Mouse (Mus musculus) brown adipose tissue, adult 24 weeks (tissue): ENCODE results near the gene Pcgf6. TPM values are rescaled to one million over a fixed set of nuclear protein-coding genes. Genes with fewer than 3 reads are reported as not detected.

Experiments
- H3K27ac ChIP-seq: fragments of 200-500 bp; replicated peaks from 2 replicates; pipeline ENCODE4 v1.5.1; 2012; ENCODE audit warnings: low read depth, mild to moderate bottlenecking, low read length
- H3K4me1 ChIP-seq: fragments of 200-500 bp; 2 replicates; pipeline ENCODE4 v1.6.1; 2012; ENCODE audit warnings: low read length, mixed read lengths; ENCODE audit not compliant: control insufficient read depth, insufficient read depth, insufficient read length
- H3K4me3 ChIP-seq: fragments of 200-500 bp; 2 replicates; pipeline ENCODE4 v1.5.1; 2012; ENCODE audit warnings: low read depth, mild to moderate bottlenecking, low read length, moderate library complexity; ENCODE audit not compliant: insufficient read depth
- polyA plus RNA-seq: library from polyadenylated mRNA; stranded (reverse); fragments of >200 nt; gene quantifications from 2 replicates; pipeline ENCODE4 v1.2.4, GENCODE M21; 2012; ENCODE audit not compliant: missing spikeins, insufficient read depth, insufficient read length

The Pcgf6 gene
- polyA plus RNA-seq: 1.5 and 2.5 TPM in 2 replicates

DNA sequence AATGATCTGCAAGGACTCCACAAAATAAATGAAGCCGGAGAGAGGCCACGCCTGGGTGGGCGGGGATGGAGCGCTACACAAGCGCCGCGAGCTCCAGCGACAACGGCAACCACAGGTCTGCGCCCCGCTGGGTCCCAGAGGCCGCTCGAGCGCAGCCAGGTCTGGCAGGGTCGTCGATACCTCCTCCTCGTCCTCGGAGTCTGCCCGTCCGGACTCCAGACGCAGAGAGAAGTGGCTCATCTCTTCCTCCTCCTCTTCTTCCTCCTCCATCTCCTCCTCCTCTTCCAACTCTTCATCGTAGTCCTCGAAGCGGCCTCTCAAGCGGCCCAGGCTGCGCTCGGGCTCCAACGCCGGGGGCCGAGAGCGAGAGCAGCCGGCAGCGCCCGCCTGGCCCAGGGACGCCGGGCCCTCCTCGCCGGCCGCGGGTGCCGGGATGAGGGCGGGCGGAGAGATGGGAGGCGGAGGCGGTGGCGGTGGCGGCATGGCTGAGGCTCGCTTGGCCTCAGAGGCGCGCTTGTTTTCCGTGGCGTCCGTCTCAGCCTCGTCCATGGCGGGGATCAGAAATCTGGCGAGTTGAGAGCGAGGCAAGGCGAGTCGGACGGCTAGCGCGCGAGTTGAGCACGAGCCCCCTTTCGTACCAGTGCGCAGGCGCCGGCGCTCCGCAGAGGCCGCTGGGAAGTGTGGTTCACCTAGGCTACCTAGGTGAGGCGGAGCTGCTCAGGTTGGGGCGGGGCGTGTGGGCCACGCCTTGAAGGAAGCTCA, at the start of gene Pcgf6:
Gene Pcgf6, minus strand, starts transcription at position 636 of the 762 bp plus-strand sequence.
- Histone ChIP-seq H3K4me3 (peak within 1 kb of the TSS; percentile 95), H3K27ac (no peak within 1 kb of the TSS), H3K4me1 (0 out of 2 replicates have a peak, but pooled peaks cover 2% of the 10 kb centered on the region)

DNA sequence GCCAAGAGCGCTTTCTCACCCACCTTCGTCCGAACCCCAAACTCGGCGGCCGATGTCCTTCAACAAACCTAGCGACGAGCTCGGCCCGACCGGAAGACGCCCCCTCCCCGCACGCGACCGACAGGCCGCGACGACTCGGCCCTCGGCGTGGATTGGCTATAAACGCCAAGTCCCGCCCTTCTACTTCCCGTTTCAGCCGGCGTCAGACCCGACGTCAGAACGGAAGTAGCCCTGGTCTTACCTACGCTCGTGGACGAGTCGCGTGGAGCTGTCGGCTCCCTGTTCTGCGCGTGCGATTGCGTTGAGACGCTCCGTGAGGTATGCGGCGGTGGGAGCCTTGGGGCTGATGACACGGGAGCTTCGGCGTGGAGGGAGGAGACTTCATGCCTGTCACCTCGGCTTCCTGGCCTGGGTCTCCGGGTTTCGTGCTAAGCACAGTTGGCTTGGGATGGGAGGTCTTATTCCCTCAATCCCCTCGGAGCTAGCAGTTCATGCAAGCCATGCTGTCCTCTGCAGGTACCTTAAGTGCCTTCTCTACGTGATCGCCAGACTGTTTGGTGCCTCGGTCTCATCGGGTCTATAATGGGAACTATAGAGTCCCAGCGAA, 39.9 kb upstream of the Pcgf6 start, which contains the start of the genes Usmg5 and Pdcd11:
Gene Usmg5, minus strand, starts transcription at position 98 of the 607 bp plus-strand sequence.
Gene Pdcd11, plus strand, starts transcription at position 219 of the 607 bp plus-strand sequence.
- Histone ChIP-seq H3K4me1 (0 out of 2 replicates have a peak, but pooled peaks cover 2% of the 10 kb centered on the region), H3K27ac (peak within 1 kb of the TSS; percentile 97), H3K4me3 (peak within 1 kb of the TSS; percentile 69)

- Histone ChIP-seq H3K4me1 (0 out of 2 replicates have a peak, but pooled peaks cover 2% of the 10 kb centered on the region), H3K4me3 (peak overlapping the region; percentile 69), H3K27ac (peak overlapping the region; percentile 97)
These were observed 39.2 kb upstream of the Pcgf6 start for GRCm38 (mm10) chr19:47089718-47090525.

- Histone ChIP-seq H3K27ac (no peak overlapping the region), H3K4me3 (no peak overlapping the region), H3K4me1 (0 out of 2 replicates have a peak, but pooled peaks cover 2% of the 10 kb centered on the region)
These were observed 37.5 kb upstream of the Pcgf6 start for GRCm38 (mm10) chr19:47088226-47088625.

- Histone ChIP-seq H3K4me3 (peak overlapping the region; percentile 99), H3K4me1 (no peaks in the 10 kb centered on the region), H3K27ac (0 out of 2 replicates have a peak overlapping the region, but pooled peaks have one; percentile 27)
These were observed 17.4 kb upstream of the Pcgf6 start for GRCm38 (mm10) chr19:47067924-47068611.

DNA sequence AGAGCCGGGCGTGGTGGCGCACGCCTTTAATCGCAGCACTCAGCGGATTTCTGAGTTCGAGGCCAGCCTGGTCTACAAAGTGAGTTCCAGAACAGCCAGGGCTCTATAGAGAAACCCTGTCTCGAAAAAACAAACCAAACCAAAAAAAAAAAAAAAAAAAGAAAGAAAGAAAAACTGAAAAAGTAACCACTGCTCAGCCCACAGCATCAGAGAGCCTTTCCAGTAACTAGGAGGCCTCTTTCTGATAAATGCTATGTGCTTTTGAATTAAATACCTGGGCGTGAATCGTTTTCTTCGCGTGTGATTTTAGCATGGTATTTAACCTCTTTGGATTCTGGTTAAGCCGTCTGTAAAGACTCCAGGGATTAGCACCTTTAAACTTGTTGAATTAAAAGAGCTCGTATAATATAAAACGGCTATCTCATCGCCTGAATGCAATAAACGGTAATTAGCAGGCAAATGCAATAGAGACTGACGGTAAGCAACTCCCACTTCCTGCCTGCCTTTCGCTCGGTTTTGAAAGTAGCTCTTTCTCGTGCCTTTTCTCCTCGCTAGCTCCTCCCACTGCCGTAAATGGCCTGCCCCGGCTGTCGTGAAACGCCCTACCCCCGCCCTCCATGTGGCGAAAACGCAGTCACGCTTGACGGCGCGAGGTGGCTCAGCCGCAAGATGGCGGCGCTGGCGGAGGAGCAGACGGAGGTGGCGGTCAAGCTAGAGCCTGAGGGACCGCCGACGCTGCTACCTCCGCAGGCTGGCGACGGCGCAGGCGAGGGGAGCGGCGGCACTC, 16.6 kb upstream of the Pcgf6 start, which contains the start of gene Taf5:
Gene Taf5, plus strand, starts transcription at position 651 of the 787 bp plus-strand sequence.
- peak within 1 kb of the TSS; percentile 99 for H3K4me3 ChIP-seq
- H3K27ac ChIP-seq: 0 out of 2 replicates have a peak within 1 kb of the TSS, but pooled peaks have one; percentile 27
- H3K4me1 ChIP-seq: no peaks in the 10 kb centered on the region

- H3K27ac ChIP-seq: no peak overlapping the region
- no peaks in the 10 kb centered on the region for H3K4me1 ChIP-seq
- no peak overlapping the region for H3K4me3 ChIP-seq
These were observed 15.2 kb upstream of the Pcgf6 start for GRCm38 (mm10) chr19:47065860-47066259.

- H3K4me3 ChIP-seq: no peak overlapping the region
- H3K4me1 ChIP-seq: no peaks in the 10 kb centered on the region
- H3K27ac ChIP-seq: no peak overlapping the region
These were observed 7.0 kb upstream of the Pcgf6 start for GRCm38 (mm10) chr19:47057684-47058083.

GRCm38 (mm10) chr19:47053471-47053870, 2.8 kb upstream of the Pcgf6 start:
- 0 out of 2 replicates have a peak, but pooled peaks cover 2% of the 10 kb centered on the region for H3K4me1 ChIP-seq
- H3K27ac ChIP-seq: no peak overlapping the region
- no peak overlapping the region for H3K4me3 ChIP-seq

GRCm38 (mm10) chr19:47052927-47053326, 2.2 kb upstream of the Pcgf6 start:
- Histone ChIP-seq H3K4me1 (0 out of 2 replicates have a peak, but pooled peaks cover 2% of the 10 kb centered on the region), H3K27ac (no peak overlapping the region), H3K4me3 (no peak overlapping the region)

DNA sequence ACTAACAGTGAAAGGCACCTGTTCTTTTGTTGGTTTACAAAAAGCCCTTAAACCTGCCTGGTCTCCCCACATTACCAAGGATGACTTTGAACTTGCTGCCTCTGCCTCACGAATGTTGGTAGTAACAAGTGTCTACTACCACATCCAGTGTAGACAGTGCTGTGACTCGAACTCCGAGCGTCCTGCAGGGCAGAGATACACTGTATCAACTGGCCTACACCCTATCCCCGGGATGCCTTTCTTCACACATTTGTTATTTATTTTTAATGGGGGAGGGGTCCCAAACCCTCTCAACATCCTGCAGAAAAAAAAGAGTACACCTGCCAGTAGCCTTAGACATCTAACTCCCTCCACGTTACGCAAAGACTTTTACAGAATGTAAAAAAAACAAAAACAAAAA, 866 bp downstream of the Pcgf6 start:
- Histone ChIP-seq H3K4me1 (0 out of 2 replicates have a peak, but pooled peaks cover 2% of the 10 kb centered on the region), H3K4me3 (peak overlapping the region; percentile 95), H3K27ac (no peak overlapping the region)

- no peak overlapping the region for H3K4me3 ChIP-seq
- no peak overlapping the region for H3K27ac ChIP-seq
These were observed 1.6 kb downstream of the Pcgf6 start for GRCm38 (mm10) chr19:47049061-47049460.

GRCm38 (mm10) chr19:47047236-47047833, 3.4 kb downstream of the Pcgf6 start:
- no peak overlapping the region for H3K27ac ChIP-seq
- no peak overlapping the region for H3K4me3 ChIP-seq
- H3K4me1 ChIP-seq: 0 out of 2 replicates have a peak, but pooled peaks cover 2% of the 10 kb centered on the region

More at GRCm38 (mm10) chr19:47049061-47049460, 1.6 kb downstream of the Pcgf6 start:
- H3K4me1 ChIP-seq: 0 out of 2 replicates have a peak, but pooled peaks cover 2% of the 10 kb centered on the region
